Mouse (Mus musculus): ENCODE data around the gene Fam43b.

- no peak for TF ChIP-seq POLR2A (IDR thresholded peaks at IDR 0.05; ENCODE audit: insufficient read depth, low read length)
- 0 out of 2 replicates have a peak, but pooled peaks have one; percentile 22 for TF ChIP-seq EP300 (IDR thresholded peaks at IDR 0.05; ENCODE audit: insufficient read depth, low read depth, low read length)
Observed at GRCm38 (mm10) chr4:138379091-138379840, 17.1 kb downstream of the Fam43b start.

All from ES-Bruce4 (cell line).